Mouse (Mus musculus) lung, postnatal 36 days (tissue): ENCODE results near the gene Ndn.
A peak's percentile ranks its signal among the peaks of the same experiment; 100 is the strongest.

ENCODE experiments used
- DNase-seq: peaks from one replicate; pipeline ENCODE4 v3.0.0; 2022; ENCODE audit warnings: mixed read lengths

Ndn gene

GRCm38 (mm10) chr7:62346269-62346668 lies at the start of gene Ndn:
Gene Ndn (plus strand): TSS chr7:62346569.
- DNase-seq, result no peak

- DNase-seq, result no peak
These were observed 43.9 kb upstream of the Ndn start for GRCm38 (mm10) chr7:62302451-62302850.

GRCm38 (mm10) chr7:62306896-62307614 lies 39.3 kb upstream of the Ndn start:
- no peak for DNase-seq

GRCm38 (mm10) chr7:62316793-62317192 lies 29.6 kb upstream of the Ndn start:
- no peak for DNase-seq

GRCm38 (mm10) chr7:62345411-62345810 lies 958 bp upstream of the Ndn start:
- no peak for DNase-seq

- peak; percentile 54 for DNase-seq
These were observed 1.9 kb downstream of the Ndn start for GRCm38 (mm10) chr7:62348106-62348803.

- DNase-seq, result no peak
These were observed 2.4 kb downstream of the Ndn start for GRCm38 (mm10) chr7:62348804-62349190.

GRCm38 (mm10) chr7:62351266-62351665 lies 4.9 kb downstream of the Ndn start:
- DNase-seq, result no peak

GRCm38 (mm10) chr7:62365039-62365636 lies 18.8 kb downstream of the Ndn start:
- no peak for DNase-seq

GRCm38 (mm10) chr7:62366730-62367129 lies 20.4 kb downstream of the Ndn start:
- no peak for DNase-seq

GRCm38 (mm10) chr7:62375658-62376057 lies 29.3 kb downstream of the Ndn start:
- peak; percentile 26 for DNase-seq

GRCm38 (mm10) chr7:62376510-62377304 lies 30.3 kb downstream of the Ndn start, which contains the start of gene Magel2:
Gene Magel2 (plus strand): TSS chr7:62377010.
- no peak for DNase-seq

- no peak for DNase-seq
These were observed 30.9 kb downstream of the Ndn start for GRCm38 (mm10) chr7:62377313-62377712.

GRCm38 (mm10) chr7:62378529-62378928 lies 32.2 kb downstream of the Ndn start:
- no peak for DNase-seq

GRCm38 (mm10) chr7:62382391-62382790 lies 36.0 kb downstream of the Ndn start:
- peak; percentile 31 for DNase-seq

- no peak for DNase-seq
These were observed 41.9 kb downstream of the Ndn start for GRCm38 (mm10) chr7:62388291-62388690.

- no peak for DNase-seq
These were observed 45.8 kb downstream of the Ndn start for GRCm38 (mm10) chr7:62392202-62392601.
